Mouse (Mus musculus) lung, adult 2 months (tissue): Measurements from ENCODE around the gene Nedd8. TPM values are rescaled to one million over a fixed set of nuclear protein-coding genes. Genes with fewer than 3 reads are reported as not detected.

ENCODE experiments used
- DNase-seq: peaks from one replicate; pipeline ENCODE4 v3.0.0; 2022
- H3K4me1 ChIP-seq: fragments of 200-500 bp; 2 replicates; pipeline ENCODE4 v1.6.1; 2011; ENCODE audit warnings: low read length; ENCODE audit not compliant: control insufficient read depth, insufficient read depth
- H3K4me3 ChIP-seq: fragments of 200-500 bp; replicated peaks from 2 replicates; pipeline ENCODE3; 2011; ENCODE audit warnings: low read depth, mild to moderate bottlenecking, control low read depth, low read length; ENCODE audit errors: extremely low read depth
- CTCF ChIP-seq: fragments of 200-500 bp; IDR thresholded peaks from 2 replicates; pipeline ENCODE4 v1.5.1; 2011; ENCODE audit warnings: mild to moderate bottlenecking, low read length, control low read depth; ENCODE audit not compliant: insufficient read depth
- POLR2A ChIP-seq: fragments of 200-500 bp; IDR thresholded peaks from 2 replicates; pipeline ENCODE4 v1.6.1; 2011; ENCODE audit warnings: low read depth, mild to moderate bottlenecking, control low read depth, low read length, borderline replicate concordance; ENCODE audit errors: extremely low read depth
- WGBS: fragments of 180-500 bp; shearing (Covaris S2); methylation state at CpG from one replicate; pipeline ENCODE4 v1.1.7; 2018; 5-methylcytosine and 5-hydroxymethylcytosine counted together
- polyA plus RNA-seq: library from polyadenylated mRNA; depleted of rRNA; stranded (reverse); fragments of >200 nt; gene quantifications from 2 replicates; pipeline ENCODE4 v1.2.3, GENCODE M21; 2012; rRNA removed

The Nedd8 gene
- polyA plus RNA-seq, 1 experiment, result 270 TPM

DNA sequence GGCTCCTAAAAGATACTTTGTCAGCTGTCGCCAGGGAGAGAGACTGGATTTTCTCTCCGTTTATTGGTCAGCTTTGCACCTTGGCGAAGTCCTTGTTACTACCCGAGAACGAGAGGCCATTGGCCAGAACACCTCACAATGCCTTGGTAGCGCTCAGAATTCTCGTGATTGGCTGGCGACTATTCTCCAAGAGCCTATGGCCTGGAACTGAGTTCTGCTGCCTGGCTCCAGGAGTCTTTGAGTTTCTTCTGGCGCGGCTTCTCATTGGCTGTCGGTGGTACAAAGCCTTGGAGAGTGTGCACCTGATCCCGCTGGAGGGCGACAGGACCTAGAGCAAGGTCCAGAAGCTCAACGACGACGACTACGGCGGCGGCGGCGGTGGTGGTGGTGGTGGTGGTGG, 54.1 kb downstream of the Nedd8 start, which contains the start of gene Rec8:
TSS of gene Rec8 (plus strand) at position 216 of the 400 bp plus-strand sequence.
- WGBS, result 23% methylated on average over 21 of the region's 21 CpGs
- peak within 1 kb of the TSS; percentile 18 for H3K4me3 ChIP-seq
- H3K4me1 ChIP-seq, result 0 out of 2 replicates have a peak, but pooled peaks cover 2% of the 10 kb centered on the region
- 0 out of 2 replicates have a peak, but pooled peaks have one; percentile 11 for TF ChIP-seq CTCF
- no peak for TF ChIP-seq POLR2A
- no peak for DNase-seq

DNA sequence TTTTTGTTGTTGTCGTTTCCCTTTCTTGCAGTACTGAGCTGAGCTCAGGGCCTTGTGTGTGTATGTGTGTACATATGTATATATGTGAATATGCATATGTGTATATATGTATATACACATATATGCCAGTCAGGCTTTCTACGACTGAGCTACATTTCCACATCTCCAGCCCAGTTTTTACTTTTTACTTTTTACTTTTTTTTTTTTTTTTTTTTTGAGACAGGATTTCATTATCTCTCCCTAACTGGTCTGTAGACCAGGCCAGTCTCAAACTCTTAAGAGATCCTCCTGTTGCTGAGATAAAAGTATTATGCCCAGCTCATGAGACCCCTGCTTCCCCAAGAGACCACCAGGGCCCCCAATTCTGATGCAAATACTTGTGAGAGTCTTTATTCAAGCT, 55.1 kb downstream of the Nedd8 start:
- TF ChIP-seq CTCF, result no peak
- TF ChIP-seq POLR2A, result no peak
- no peak for DNase-seq
- H3K4me1 ChIP-seq, result 0 out of 2 replicates have a peak, but pooled peaks cover 2% of the 10 kb centered on the region
- 74% methylated on average over 2 of the region's 2 CpGs for WGBS
- no peak overlapping the region for H3K4me3 ChIP-seq

DNA sequence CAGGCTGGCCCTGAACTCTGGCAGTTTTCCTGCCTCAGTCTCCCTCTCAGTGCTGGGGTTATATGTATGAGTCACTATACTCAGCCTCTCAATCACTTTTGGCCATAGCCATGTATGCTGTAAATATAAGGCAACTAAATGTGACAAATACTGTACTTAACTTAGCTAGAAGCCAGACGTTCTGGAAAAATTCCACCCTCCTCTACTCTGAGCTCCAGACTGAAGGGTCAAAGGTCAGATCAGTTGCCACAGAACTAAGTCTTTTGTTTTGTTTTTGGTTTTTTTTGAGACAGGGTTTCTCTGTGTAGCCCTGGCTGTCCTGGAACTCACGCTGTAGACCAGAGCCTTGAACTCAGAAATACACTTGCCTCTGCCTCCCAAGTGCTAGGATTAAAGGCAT, 56.0 kb downstream of the Nedd8 start:
- Histone ChIP-seq H3K4me1 (0 out of 2 replicates have a peak, but pooled peaks cover 2% of the 10 kb centered on the region), H3K4me3 (no peak overlapping the region)
- DNase-seq, result no peak
- 45% methylated on average over 2 of the region's 2 CpGs for WGBS
- TF ChIP-seq CTCF, result no peak
- no peak for TF ChIP-seq POLR2A

DNA sequence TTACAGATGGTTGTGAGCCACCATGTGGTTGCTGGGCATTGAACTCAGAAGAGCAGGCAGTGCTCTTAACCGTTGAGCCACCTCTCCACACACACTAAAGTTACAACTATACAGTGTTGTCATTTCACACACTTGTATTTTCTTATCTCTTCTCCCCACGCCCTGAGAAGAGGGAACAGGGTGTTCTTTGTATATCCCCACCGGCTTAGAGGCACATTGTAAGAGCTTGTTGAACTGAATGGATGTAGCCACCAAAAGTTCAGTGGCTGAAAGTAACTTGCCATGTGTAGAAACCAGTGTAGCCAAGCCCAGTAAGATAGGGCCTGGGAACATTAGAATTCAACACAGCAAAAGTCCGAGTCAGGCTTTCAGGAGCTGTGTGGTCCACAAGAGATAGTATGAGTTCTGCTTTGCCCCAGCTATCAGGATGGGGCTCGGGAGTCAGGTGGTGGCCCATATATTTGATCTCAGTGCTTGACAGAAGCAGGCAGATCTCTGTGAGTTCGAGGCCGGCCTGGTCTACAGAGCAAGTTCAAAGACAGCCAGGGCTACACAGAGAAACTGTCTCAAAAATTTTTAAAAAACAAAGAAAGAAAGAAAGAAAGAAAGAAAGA, 57.3 kb downstream of the Nedd8 start:
- Histone ChIP-seq H3K4me1 (0 out of 2 replicates have a peak, but pooled peaks cover 2% of the 10 kb centered on the region), H3K4me3 (no peak overlapping the region)
- DNase-seq, result no peak
- 75% methylated on average over 7 of the region's 7 CpGs for WGBS
- no peak for TF ChIP-seq CTCF
- no peak for TF ChIP-seq POLR2A

DNA sequence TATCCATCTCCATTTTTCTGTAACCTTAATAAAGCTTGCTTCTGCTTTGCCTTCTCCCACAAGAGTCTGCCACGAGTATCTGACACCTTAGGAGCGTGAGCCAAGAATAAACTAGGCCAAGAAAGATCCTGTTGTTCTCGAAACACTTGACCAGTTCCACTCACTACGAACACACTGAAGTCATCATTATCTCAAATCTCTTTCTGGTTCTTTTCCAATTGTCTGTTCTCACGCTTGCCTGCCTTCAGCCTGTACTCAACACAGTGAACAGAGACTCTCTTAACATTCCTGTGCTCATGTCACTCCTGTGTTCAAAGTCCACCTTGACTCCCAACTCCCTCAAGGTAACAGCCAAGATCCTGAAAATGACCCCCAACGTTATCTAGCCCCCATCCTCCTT, 58.6 kb downstream of the Nedd8 start:
- H3K4me1 ChIP-seq, result no peaks in the 10 kb centered on the region
- no peak for TF ChIP-seq CTCF
- 52% methylated on average over 6 of the region's 6 CpGs for WGBS
- DNase-seq, result no peak
- H3K4me3 ChIP-seq, result no peak overlapping the region

Other genes with a start within 250 kb of the Nedd8 start
- 25.0 and 28.1 TPM in 2 replicates for gene Dhrs4, start 193.4 kb downstream of the Nedd8 start, polyA plus RNA-seq
- 1.8 and 3.0 TPM in 2 replicates for gene Carmil3, start 181.5 kb downstream of the Nedd8 start, polyA plus RNA-seq
- 0.05 and 0.07 TPM in 2 replicates for gene Cpne6, start 161.7 kb downstream of the Nedd8 start, polyA plus RNA-seq
- gene Nrl, start 147.1 kb downstream of the Nedd8 start, polyA plus RNA-seq, result not detected in 2 replicates
- gene Pck2, start 131.9 kb downstream of the Nedd8 start, polyA plus RNA-seq, result 31.6 and 34.1 TPM in 2 replicates
- 96.0 and 124 TPM in 2 replicates for gene Dcaf11, start 112.1 kb downstream of the Nedd8 start, polyA plus RNA-seq
- gene A730061H03Rik, start 111.7 kb downstream of the Nedd8 start, polyA plus RNA-seq, result 0.60 and 1.8 TPM in 2 replicates
- 5.1 and 17.5 TPM in 2 replicates for gene Fitm1, start 96.5 kb downstream of the Nedd8 start, polyA plus RNA-seq
- 82.8 and 98.6 TPM in 2 replicates for gene Psme1, start 94.0 kb downstream of the Nedd8 start, polyA plus RNA-seq
- gene Emc9, start 86.8 kb downstream of the Nedd8 start, polyA plus RNA-seq, result 20.7 and 20.8 TPM in 2 replicates
- gene Psme2, start 81.0 kb downstream of the Nedd8 start, polyA plus RNA-seq, result 45.0 and 60.5 TPM in 2 replicates
- gene Rnf31, start 80.4 kb downstream of the Nedd8 start, polyA plus RNA-seq, result 37.7 and 42.8 TPM in 2 replicates
- gene Irf9, start 68.6 kb downstream of the Nedd8 start, polyA plus RNA-seq, result 77.3 and 82.6 TPM in 2 replicates
- 6.0 and 9.7 TPM in 2 replicates for gene Rec8, start 54.1 kb downstream of the Nedd8 start, polyA plus RNA-seq
- 52.7 and 83.9 TPM in 2 replicates for gene Ipo4, start 36.2 kb downstream of the Nedd8 start, polyA plus RNA-seq
- 6.0 and 9.5 TPM in 2 replicates for gene Gm49378, start 34.2 kb downstream of the Nedd8 start, polyA plus RNA-seq
- gene Tm9sf1, start 28.3 kb downstream of the Nedd8 start, polyA plus RNA-seq, result 81.4 and 91.7 TPM in 2 replicates
- 0.70 and 1.0 TPM in 2 replicates for gene Tssk4, start 21.9 kb downstream of the Nedd8 start, polyA plus RNA-seq
- gene Mdp1, start 11.6 kb downstream of the Nedd8 start, polyA plus RNA-seq, result 15.1 and 20.4 TPM in 2 replicates
- 11.8 and 18.7 TPM in 2 replicates for gene Gmpr2, start 183 bp downstream of the Nedd8 start, polyA plus RNA-seq
- 11.9 and 14.8 TPM in 2 replicates for gene Tinf2, start 9.7 kb upstream of the Nedd8 start, polyA plus RNA-seq
- 3.4 and 30.7 TPM in 2 replicates for gene Tgm1, start 41.8 kb upstream of the Nedd8 start, polyA plus RNA-seq
- gene Rabggta, start 50.1 kb upstream of the Nedd8 start, polyA plus RNA-seq, result 42.0 and 57.3 TPM in 2 replicates
- 69.2 and 89.0 TPM in 2 replicates for gene Dhrs1, start 73.6 kb upstream of the Nedd8 start, polyA plus RNA-seq
- 12.7 and 16.8 TPM in 2 replicates for gene Nop9, start 73.6 kb upstream of the Nedd8 start, polyA plus RNA-seq
- gene Cideb, start 86.3 kb upstream of the Nedd8 start, polyA plus RNA-seq, result 3.8 and 4.0 TPM in 2 replicates
- 1.1 and 2.6 TPM in 2 replicates for gene Ltb4r2, start 89.3 kb upstream of the Nedd8 start, polyA plus RNA-seq
- gene Ltb4r1, start 93.8 kb upstream of the Nedd8 start, polyA plus RNA-seq, result 6.5 and 7.1 TPM in 2 replicates
- 157 and 169 TPM in 2 replicates for gene Adcy4, start 112.0 kb upstream of the Nedd8 start, polyA plus RNA-seq
- 7.5 and 10.0 TPM in 2 replicates for gene Ripk3, start 116.7 kb upstream of the Nedd8 start, polyA plus RNA-seq
- 26.4 and 27.3 TPM in 2 replicates for gene Nfatc4, start 151.0 kb upstream of the Nedd8 start, polyA plus RNA-seq
- gene Nynrin, start 181.9 kb upstream of the Nedd8 start, polyA plus RNA-seq, result 9.4 and 12.4 TPM in 2 replicates
- 0.15 and 0.34 TPM in 2 replicates for gene Cbln3, start 212.3 kb upstream of the Nedd8 start, polyA plus RNA-seq
- 20.3 and 24.2 TPM in 2 replicates for gene Khnyn, start 212.8 kb upstream of the Nedd8 start, polyA plus RNA-seq
- gene Sdr39u1, start 228.2 kb upstream of the Nedd8 start, polyA plus RNA-seq, result 37.6 and 51.9 TPM in 2 replicates